Mouse (Mus musculus) T-helper 17 cell (primary cell): Measurements from ENCODE around the gene Rarb.
"Not testable (repeated sequence)": the region's sequence is repeated elsewhere in the genome, so short reads cannot be mapped to it uniquely, and the experiment has no call there.

Source experiments
- in situ Hi-C, 2 experiments: fragments of 300-600 bp; cut with MboI, MseI; formaldehyde crosslinking; loops; 1 replicate in 1 of 2; 2 replicates in 1 of 2; pipeline ENCODE4 v1.15.1; 2025; ENCODE audit warnings: high pct_unique_total_duplicates in 2 of 2

Rarb gene

DNA sequence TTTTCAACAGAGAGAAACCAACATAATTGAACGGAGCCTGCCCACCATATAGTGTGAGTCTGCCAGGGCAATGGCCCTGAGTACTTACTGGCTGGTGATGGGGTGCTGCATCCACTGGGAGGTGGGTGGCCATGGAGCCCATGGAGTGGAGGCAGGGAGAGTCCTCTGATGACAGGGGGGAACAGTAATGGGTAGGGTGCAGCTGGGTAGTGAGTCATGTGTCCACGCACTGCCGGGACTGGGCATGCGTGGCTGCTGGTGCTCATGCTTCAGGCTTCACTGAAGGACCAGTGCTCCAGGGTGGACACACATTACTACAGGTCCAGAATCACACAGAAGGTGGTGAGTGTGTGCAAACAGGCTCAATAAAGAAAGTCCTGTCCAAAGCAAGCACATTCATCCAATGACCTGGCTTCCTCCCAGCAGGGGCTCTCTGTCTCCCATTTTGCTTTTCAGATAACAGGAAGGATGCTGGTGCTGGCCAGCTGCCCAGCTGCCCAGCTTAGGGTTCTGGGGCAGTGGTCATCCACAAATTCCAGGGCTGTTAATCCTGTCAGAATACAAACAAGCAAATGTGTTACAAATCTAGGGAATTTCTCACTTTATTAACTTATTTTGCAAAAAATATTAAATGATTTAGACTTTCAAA, at the start of gene Rarb:
Gene Rarb, minus strand, starts transcription at position 555 of the 649 bp plus-strand sequence.
- in situ Hi-C loops: no loop called here

DNA sequence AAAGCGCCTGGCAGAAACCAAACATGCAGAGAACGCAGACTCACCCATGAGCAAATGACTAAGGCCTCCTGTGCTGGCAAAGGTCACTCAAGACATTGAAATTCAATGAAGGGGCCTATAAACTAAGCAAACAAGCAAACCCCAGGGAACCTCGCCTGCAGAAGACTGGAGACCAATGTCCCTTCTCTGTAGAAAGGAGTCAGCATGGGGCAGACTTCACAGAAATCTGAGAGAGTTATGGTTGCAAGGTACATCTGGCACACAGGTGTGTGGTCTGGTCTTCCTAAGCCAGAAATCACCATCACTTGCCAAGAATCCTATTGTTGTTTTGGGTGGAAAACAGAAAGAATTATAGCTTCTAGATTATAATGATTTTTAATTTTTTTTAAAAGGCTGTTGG, 23.1 kb upstream of the Rarb start:
- in situ Hi-C loops: no loop called here

DNA sequence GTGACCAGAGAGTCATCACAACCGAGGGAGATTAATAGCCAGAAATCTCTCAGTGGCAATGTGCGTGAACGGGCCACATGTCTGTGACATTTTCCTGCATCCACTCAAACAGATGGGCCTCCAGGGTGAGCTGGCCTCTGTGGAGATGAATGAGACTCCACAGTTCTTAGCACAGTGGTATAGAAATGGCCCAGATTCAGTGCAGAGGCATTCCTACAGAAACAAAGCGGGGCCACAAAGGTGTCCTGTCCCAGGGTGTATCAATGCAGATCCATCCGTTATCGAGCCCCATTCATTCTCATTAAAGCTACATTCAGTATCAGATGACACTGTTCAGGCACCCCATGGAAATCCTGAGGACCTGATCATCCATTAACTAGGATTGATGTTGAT, 22.6 kb upstream of the Rarb start:
- in situ Hi-C loops: no loop called here

DNA sequence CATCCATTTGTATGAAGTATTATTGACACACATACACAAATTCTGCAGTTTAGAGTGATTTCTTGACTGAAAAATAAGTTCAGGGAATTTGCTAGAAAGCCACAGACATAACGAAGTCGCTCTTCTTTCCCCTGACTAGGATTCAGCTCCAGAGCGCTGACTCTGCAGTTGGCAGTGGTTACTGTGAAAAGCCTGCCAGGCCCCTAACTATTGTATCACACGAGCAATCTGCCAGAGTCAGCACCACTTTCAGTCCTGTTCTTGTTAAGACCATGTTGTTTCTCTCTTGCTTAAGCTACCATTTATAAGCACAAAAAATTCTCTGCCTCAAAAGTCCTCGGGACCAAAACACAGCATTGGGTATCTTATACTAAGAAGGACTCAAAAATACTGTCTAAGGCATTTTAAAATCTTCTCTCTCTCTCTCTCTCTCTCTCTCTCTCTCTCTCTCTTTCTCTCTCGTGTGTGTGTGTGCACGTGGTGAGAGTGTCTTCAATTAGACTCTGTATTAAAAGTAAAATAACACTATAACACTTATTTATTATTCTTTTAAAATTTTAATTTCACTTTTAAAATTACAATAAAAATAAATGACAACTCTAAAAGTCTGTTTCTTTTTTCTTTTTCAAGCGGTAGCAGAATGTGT, 22.1 kb upstream of the Rarb start:
- in situ Hi-C loops: no loop called here

DNA sequence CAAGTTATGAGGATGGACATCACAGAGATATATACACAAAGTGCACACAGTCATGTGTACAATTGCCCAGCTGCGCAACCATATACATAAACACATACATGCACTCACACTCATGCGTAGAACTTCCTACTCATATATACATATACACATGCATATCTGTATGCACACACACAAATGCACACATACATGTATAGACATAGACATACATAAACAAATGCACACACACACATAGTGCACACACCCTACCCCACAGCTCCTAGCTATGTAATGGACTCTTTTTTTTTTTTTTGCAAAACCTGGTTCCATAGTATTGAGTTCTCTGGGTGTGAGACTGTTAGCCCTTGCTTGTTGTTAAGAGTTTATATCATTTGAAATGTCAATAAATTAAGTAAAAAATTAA, 21.2 kb upstream of the Rarb start:
- in situ Hi-C loops: no loop called here

DNA sequence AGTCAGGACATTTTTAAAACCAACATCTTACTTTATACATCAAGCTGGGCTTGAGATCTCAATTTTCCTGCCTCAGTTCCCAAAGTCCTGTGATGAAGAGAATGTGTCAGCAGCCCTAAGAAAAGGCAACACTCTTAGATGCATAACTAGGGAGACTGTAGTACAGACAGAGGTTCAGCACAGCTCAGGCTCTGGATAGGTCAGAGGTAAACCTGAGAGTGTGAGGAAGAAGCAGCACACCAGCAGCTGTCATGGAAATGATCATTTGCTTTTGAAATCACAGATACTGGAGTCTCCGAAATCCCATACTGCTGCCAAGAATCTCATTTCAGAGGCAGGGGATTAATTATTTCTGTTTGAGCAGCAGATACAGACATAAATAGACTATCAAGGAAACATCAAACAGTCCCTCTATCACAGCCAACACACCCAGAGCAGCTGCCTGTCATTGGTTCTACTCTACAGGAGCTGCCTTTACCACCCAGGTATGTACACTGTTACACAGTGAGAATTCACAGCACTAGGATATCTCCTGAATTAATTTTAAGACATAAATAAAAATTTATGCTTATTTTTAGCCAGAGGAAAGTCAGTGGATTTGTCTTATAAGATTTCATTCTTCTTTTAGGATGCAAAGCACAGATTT, 3.7 kb downstream of the Rarb start:
- in situ Hi-C loops: no loop called here

DNA sequence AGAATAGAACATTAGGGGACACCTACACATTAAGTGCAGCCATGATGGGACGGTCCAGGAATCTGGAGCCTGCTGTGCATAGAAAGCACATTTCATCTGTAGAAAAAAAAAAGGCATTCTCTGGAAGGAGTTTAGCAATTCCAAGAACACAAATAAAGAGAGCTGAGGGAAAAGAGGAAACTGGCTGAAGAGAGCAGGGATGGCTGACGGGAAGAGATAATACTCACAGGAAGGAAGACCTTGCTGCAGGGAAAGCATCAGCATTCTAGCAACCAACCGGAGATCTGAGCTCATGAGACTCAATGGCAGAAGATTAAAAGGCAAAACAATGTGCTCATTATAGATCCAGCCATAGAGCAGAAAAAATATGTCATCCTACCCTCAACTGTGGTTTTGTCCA, 12.8 kb downstream of the Rarb start:
- in situ Hi-C loops: no loop called here

DNA sequence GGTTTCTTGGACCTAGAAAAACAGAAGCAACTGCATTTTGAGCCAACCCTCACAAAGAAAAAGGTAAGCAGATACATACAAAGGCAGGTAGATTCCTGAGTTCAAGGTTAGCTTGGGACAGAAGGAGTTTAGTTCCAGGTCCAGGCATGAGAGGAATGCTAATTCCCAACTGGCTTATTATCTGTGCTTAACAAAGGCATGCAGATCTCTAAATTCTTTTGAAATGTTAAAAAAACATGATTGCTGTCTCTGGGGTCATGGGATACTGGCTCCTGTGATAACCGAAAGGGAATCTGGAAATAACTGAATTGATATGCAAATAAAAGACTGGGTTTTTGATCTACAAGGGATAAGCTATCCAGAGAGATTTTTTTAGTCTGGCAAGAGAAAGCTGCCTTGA, 28.8 kb downstream of the Rarb start:
- in situ Hi-C loops: no loop called here

DNA sequence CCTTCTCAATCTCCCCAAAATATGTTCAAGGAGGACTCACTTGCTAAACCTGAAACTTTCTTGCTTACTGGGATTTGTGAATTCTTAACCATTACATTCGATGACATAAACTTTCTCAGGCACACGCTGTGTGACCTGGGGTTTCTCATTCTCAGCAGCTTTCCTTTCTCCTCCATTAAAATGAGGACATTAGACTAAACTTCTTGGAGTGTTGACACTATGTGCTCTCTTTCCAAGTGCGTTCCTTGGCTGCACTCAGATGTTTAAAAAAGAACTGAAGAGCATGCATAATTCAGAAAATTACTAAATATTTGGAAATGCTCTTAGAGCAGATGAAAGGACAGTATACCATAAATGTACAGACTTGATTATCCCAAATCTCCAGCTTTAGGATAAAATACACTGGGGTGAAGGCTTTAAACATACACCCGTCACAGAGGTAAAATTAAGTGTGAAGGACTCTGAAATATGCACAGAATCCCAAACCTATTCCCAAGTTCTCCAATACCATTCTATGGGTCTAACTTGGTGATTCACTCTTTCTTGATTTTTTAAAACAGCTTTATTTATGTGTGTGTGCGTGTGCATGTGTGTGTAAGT, 36.9 kb downstream of the Rarb start:
- in situ Hi-C loops: no loop called here

DNA sequence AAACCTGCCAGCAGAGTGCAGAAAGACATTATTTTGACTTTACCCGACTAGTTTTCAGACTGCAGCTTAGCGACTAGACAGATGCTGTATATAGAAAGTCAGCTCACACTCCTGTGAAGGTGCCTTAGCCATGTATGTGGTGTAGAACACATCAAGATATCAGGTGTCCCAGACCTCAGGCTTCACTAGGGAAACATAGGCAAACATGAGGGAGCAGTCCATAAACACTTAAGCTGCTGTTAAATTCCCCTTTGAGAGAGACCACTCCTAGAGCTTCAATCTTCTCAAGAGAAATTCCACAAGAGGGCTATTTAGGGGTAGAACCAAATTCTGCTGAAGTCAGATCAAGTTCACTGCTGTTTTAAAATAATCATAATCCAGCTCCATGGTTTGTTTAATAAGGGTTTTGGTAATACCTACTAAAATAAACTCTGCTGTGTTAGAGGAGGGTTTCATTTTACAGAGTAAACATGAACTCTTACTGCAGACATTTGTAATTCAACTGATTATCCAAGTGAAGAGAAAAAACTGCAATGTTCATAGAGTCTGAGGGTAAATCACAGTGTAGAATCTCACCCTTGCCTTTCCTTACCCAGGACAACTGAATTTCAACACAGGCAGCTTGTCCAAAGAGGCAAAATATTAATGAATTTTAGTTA, 42.1 kb downstream of the Rarb start:
- in situ Hi-C loops: no loop called here

DNA sequence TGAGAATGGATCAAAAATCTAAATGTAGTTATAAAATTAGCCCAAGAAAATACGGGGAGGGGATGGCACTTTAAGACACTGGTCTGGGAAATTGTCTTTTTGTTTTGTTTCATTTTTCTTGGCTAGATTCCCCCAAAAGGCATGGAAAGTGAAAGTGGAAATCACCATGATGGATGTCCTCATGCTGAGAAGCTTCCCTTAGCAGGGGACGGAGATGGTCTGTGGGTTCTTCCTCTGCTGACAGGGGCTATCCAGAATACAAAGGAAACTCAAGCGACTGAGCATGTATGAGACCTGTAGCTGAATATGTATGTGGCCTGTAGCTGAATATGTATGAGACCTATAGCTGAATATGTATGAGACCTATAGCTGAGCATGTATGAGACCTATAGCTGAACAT, 46.0 kb downstream of the Rarb start:
- in situ Hi-C loops: no loop called here

DNA sequence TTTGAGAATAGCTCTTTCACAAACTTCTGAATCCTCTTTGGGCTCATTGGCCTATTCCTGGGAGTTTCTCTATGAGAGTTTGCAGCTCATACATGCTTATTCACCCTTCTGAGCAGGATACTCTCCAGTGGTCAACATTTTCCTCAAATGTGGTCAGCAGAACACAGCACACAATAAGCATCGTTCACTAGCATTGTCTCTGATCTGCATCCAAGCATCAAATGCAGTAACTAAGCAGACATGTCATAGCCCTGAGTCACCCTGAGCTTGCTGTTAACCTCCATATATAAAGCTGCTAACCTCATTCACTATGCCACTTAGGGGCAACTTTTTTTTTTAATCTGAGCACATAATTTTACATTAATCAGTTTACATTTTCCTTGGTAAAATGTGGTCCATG, 53.1 kb downstream of the Rarb start:
- in situ Hi-C loops: no loop called here

DNA sequence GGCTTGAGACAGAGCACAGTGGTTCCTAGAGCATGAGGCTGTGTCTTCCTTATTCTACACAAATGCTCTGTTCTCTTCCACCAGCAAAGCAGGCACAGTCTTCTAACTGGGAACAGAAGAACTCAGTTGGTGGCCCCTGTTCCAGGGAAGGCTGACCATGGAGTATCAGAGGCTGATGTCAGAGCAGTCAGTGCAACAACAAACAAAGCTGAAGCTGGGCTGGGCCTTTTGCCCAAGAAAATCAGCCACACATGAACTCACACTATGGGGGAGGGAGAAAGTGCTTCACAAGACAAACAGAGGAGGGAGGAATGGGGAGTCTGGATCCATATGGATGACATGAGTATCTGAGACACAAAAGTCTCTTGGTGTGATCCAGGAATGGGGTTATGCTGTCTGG, 56.2 kb downstream of the Rarb start:
- in situ Hi-C loops: no loop called here

DNA sequence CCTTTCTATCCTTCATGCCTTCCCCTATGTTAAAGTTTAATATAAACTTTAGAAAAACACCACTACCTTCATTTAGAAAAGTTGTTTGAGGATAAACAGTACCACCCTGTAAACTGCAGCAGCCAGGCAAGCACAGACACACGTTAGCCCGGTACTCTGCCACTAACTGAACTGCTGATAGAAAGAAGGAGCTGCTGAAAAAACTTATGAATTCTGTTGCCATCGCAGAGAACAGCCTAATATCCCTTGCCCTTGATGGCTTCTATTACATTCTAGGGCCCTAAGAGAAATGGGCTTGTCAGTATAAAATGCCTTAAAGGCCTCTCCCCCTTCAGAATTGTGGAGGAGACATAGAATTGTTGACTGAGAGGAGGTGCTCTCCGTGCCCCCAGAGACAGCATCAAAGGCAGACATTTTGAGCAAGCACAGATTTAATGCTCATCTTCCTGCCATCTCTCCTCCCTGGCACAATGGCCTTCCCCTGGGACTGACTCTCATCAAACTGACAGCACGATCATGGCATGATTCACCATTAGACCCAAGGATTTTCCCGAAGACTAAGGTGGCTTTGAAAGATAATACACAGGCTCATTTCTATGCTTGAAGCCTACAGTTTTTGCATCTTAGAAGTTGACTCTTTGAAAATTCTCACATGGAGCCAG, 60.1 kb downstream of the Rarb start:
- in situ Hi-C loops: no loop called here

DNA sequence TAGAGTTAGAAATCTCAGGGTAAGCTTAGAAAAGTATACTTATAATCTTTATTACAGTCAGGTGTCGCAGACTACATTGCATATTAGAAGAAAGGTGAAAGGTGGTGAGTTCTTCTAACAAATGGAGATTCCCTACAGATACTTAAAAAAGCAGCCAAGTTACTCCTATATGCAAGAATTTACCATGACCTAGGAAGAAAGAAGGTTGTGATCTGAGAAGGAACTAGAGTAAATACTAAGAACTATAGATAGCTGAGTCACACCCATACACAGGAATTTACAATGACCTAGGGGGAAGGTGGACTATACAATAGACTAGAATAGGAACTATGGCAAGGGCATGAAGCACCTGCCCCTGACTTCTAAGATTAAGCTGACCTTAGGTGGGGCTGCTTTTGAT, 63.4 kb downstream of the Rarb start:
- in situ Hi-C loops: not testable (repeated sequence)

DNA sequence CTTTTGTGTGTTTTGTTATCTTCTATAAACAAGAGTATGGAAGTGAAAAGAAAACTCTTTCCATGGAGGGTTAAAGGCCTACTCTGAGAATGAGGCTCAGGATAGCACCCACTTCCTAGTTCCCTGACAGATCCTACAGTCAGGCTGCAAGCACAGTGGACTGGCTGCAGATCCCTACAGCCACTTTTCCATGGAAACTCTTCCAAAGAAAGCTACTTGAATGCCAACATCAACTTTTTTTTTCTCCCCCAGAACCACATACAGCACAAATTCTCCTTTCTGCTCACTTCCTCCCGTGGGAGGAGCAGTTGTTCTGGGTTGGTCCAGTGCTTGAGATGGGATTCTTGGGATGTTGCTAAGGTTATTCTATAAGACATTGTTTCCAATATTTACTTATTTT, 66.3 kb downstream of the Rarb start:
- in situ Hi-C loops: no loop called here

DNA sequence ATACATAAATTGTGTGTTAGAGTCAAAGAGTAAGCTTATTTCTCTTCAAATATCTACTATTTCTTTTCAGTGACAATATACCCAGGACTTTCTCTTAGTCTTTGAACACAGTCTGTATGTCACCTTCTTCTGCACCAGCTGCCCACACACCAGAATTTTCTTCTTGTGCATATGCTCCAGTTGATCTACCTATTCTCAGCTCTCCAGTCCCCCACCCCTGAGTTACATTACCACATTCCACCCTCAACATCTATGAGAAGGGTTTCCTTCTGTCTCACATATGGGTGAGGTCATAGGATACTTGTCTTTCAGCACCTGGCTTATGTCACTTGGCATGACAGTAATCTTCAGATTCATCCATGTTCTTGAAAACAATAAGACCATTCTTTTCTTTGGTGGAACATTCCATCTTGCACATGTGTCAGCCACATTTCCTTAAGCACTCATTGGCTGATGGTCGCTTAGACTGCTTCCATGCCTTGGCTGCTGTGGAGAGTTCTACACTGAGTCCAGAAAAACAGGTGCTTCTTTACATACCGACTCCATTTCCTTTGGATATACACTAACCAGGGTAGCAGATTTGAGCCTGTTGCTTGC, 71.9 kb downstream of the Rarb start:
- in situ Hi-C loops: no loop called here

DNA sequence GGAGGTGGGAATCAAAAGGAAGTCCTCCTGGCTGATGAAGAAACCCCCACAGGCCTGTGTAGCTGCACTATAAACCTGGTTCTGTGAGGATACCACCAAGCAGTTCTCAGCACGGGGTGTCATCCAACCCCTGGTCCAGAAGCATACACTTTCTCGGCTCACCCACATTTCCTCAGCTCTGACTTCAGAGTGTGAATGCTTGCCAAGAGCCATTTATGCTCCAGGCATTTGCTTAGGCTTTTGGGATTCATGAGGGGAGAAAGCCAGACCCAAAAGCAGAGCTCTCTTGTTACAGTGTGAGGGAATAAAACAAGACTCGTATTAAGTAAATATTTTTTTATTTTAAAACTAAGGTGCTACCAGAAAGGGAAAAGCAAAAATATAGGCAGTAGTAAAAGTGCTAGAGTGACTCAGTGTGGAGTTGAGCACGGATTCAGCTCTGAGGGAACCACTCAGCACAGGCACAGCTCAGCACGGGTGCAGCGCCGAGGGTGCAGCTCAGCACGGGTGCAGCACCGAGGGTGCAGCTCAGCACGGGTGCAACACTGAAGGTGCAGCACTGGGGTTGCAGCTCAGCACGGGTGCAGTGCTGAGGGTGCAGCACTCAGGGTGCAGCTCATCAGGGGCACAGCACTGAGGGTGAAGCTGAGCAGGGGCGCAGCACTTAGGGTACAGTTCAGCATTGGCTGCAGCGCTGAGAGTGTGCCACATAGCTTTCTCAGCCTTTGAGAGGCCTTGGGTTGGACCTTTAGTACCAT, 77.8 kb downstream of the Rarb start:
- in situ Hi-C loops: no loop called here

DNA sequence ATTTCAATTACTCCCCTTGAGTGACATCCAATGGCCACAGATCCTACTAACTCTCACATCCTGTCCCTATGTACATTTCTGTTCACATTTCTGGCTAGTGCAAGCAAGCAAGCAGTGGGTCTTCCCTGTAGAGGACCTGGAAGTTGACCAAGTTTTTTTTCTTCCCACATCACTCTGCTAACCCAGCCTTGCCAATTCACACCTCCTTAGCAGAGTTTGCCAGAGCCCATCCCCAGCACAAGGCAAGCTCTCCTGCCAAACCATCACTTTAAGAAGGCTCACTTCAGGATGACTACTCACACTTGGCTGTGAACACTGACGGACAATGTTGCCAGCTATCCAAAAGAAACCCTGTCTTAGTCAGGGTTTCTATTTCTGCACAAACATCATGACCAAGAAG, 80.4 kb downstream of the Rarb start:
- in situ Hi-C loops: loop anchor here in 1 of 2 experiments (10.0 kb wide), 1 partner anchor 154 kb away; no protein-coding TSS in a partner anchor

DNA sequence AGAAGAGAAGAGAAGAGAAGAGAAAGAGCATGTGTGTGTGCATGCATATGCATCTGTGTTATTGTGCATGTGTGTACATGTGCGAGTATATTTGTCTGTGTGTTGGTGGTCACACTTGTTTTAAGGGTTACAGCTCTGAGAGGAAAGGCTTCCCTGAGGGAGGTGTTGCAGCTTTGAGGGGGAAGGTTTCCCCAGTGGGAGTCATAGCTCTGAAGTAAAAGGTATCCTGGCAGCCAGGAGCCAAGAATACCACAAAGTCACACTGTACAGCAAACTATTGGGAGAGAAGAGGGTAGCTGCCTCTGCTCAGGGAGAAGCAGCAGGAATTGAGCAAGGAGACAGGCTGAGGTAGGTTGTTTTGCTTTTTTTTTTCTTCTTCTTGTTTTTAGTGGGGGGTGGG, 81.2 kb downstream of the Rarb start:
- in situ Hi-C loops: loop anchor here in 1 of 2 experiments (10.0 kb wide), 1 partner anchor 153 kb away; no protein-coding TSS in a partner anchor
